30 mouse cellular contexts compared by ENCODE assay signal in genomic region chr9:35544666-35545065, GRCm38 (mm10). TPM values are rescaled to one million over a fixed set of nuclear protein-coding genes. Genes with fewer than 3 reads are reported as not detected.
DNase-seq lines count a peak whose midpoint lies in the region; ATAC-seq and TF ChIP-seq lines count a peak whose summit lies in the region.
"Had no signal": no experiment of that assay in that cellular context is flagged by ENCODE, and none has a peak within 500 bp of the region (broad histone marks: within the 10 kb centered on the region; RNA-seq: fewer than 3 reads in every experiment).

No protein-coding gene starts in this region.

- H3K79me2 ChIP-seq in liver, adult 2 months (ENCODE audit: control insufficient read depth, insufficient read depth, low read length), result no peaks in the 10 kb centered on the region

- no peak overlapping the region for H3K4me2 ChIP-seq in intestine, embryonic 14.5 days (ENCODE audit: low read length)
- H3K4me2 ChIP-seq in intestine, embryonic 16.5 days (ENCODE audit: low read depth, low read length), result no peak overlapping the region
- H3K4me2 ChIP-seq in liver, embryonic 12.5 days, result no peak overlapping the region
- H3K4me2 ChIP-seq: hindbrain, embryonic 12.5 days; kidney, embryonic 15.5 days; liver, embryonic 11.5 days; midbrain, embryonic 12.5 days had no signal

- no peak overlapping the region for H3K27ac ChIP-seq in intestine, embryonic 14.5 days (ENCODE audit: low read depth)
- H3K27ac ChIP-seq in intestine, embryonic 16.5 days (ENCODE audit: low read length), result no peak overlapping the region
- no peak overlapping the region for H3K27ac ChIP-seq in liver, adult 2 months (replicated peaks; ENCODE audit: insufficient read depth, low read depth, low read length)
- no peak overlapping the region for H3K27ac ChIP-seq in liver, embryonic 12.5 days
- H3K27ac ChIP-seq in limb, embryonic 10.5 days, result no peak overlapping the region
- H3K27ac ChIP-seq: forebrain, embryonic 10.5 days; hindbrain, embryonic 12.5 days; kidney, embryonic 15.5 days; layer of hippocampus, adult 2 months; midbrain, embryonic 12.5 days had no signal

- ATAC-seq in intestine, embryonic 14.5 days (replicated peaks; ENCODE audit: low FRiP score, low TSS enrichment, low read depth), result no peak
- no peak for ATAC-seq in intestine, embryonic 16.5 days
- no peak for ATAC-seq in liver, embryonic 12.5 days
- ATAC-seq: forebrain, embryonic 16.5 days had no signal

- H3K27me3 ChIP-seq in intestine, embryonic 14.5 days (replicated peaks; ENCODE audit: control insufficient read depth, insufficient read depth, low read length), result no peaks in the 10 kb centered on the region
- H3K27me3 ChIP-seq in intestine, embryonic 16.5 days (replicated peaks; ENCODE audit: control insufficient read depth, insufficient read depth, low read length), result no peaks in the 10 kb centered on the region
- no peaks in the 10 kb centered on the region for H3K27me3 ChIP-seq in liver, adult 2 months (ENCODE audit: control insufficient read depth, insufficient read depth, low read length)
- H3K27me3 ChIP-seq in liver, embryonic 12.5 days (replicated peaks), result peaks cover 3% of the 10 kb centered on the region; the same call in 1 of the 2 replicates
- no peaks in the 10 kb centered on the region for H3K27me3 ChIP-seq in limb, embryonic 10.5 days (ENCODE audit: low read depth, poor library complexity, severe bottlenecking)
- H3K27me3 ChIP-seq: kidney, embryonic 15.5 days had no signal

- TF ChIP-seq POLR2A in liver, adult 2 months (IDR thresholded peaks at IDR 0.05; ENCODE audit: extremely low read depth, insufficient read depth, low read length), result no peak

- no peak overlapping the region for H3K9ac ChIP-seq in intestine, embryonic 14.5 days (ENCODE audit: low read length)
- no peak overlapping the region for H3K9ac ChIP-seq in intestine, embryonic 16.5 days (ENCODE audit: low read depth, low read length)
- no peak overlapping the region for H3K9ac ChIP-seq in liver, adult 2 months (ENCODE audit: low read depth, low read length)
- H3K9ac ChIP-seq in liver, embryonic 12.5 days, result no peak overlapping the region
- H3K9ac ChIP-seq: hindbrain, embryonic 12.5 days; kidney, embryonic 15.5 days; midbrain, embryonic 12.5 days had no signal

- intact Hi-C loops in gastrocnemius, postnatal 14 days (cut with DNase I; ENCODE audit: low total_unique reads), result no loop called here

- WGBS in intestine, embryonic 14.5 days, result 76% methylated on average over 2 of the region's 2 CpGs
- WGBS in intestine, embryonic 16.5 days, result 69% methylated on average over 2 of the region's 2 CpGs
- WGBS in liver, adult 2 months, result 19% methylated on average over 2 of the region's 2 CpGs
- 62% methylated on average over 2 of the region's 2 CpGs for WGBS in liver, embryonic 12.5 days (ENCODE audit: insufficient replicate concordance)
- 71% methylated on average over 2 of the region's 2 CpGs for WGBS in limb, embryonic 10.5 days

- H3K4me3 ChIP-seq in intestine, embryonic 14.5 days (ENCODE audit: low read depth, low read length), result no peak overlapping the region
- H3K4me3 ChIP-seq in intestine, embryonic 16.5 days (ENCODE audit: low read length), result no peak overlapping the region
- no peak overlapping the region for H3K4me3 ChIP-seq in liver, adult 2 months (ENCODE audit: insufficient read depth, low read depth, low read length)
- H3K4me3 ChIP-seq in liver, embryonic 12.5 days, result no peak overlapping the region
- H3K4me3 ChIP-seq in limb, embryonic 10.5 days, result no peak overlapping the region
- H3K4me3 ChIP-seq: forebrain, embryonic 10.5 days; hindbrain, embryonic 12.5 days; kidney, embryonic 15.5 days; layer of hippocampus, adult 2 months; midbrain, embryonic 12.5 days had no signal

- no peak for TF ChIP-seq CTCF in liver, adult 2 months (IDR thresholded peaks at IDR 0.05; ENCODE audit: low read depth, low read length)

- no peaks in the 10 kb centered on the region for H3K4me1 ChIP-seq in intestine, embryonic 14.5 days (replicated peaks; ENCODE audit: control insufficient read depth, insufficient read depth, low read length)
- H3K4me1 ChIP-seq in intestine, embryonic 16.5 days (ENCODE audit: control insufficient read depth, insufficient read depth, low read length), result no peaks in the 10 kb centered on the region
- no peaks in the 10 kb centered on the region for H3K4me1 ChIP-seq in liver, adult 2 months (ENCODE audit: control insufficient read depth, insufficient read depth, low read length)
- H3K4me1 ChIP-seq in liver, embryonic 12.5 days, result peaks cover 4% of the 10 kb centered on the region
- H3K4me1 ChIP-seq in limb, embryonic 10.5 days, result no peaks in the 10 kb centered on the region; the same call in 1 of the 2 replicates
- H3K4me1 ChIP-seq: forebrain, embryonic 10.5 days; hindbrain, embryonic 12.5 days; kidney, embryonic 15.5 days; midbrain, embryonic 12.5 days had no signal

- DNase-seq in gastrocnemius, postnatal 14 days, result peak; percentile 36
- DNase-seq in gastrocnemius, postnatal 4 days (ENCODE audit: low spot score in 2 of 2), result no peak
- peak; percentile 35 for DNase-seq in intestine, embryonic 14.5 days (ENCODE audit: low spot score)
- DNase-seq in liver, adult 2 months (ENCODE audit: extremely low read depth, low read depth, low spot score), result peak; percentile 53
- DNase-seq in limb, embryonic 10.5 days (ENCODE audit: low spot score), result no peak
- DNase-seq: cerebellum, adult 11-12 months; cerebellum, postnatal 14 days; lung, adult 18-20 months; retina, postnatal 1 day; right cerebral cortex, postnatal 25 days had no signal

- H3K9me3 ChIP-seq in intestine, embryonic 14.5 days (ENCODE audit: control insufficient read depth, low read length), result no peaks in the 10 kb centered on the region
- H3K9me3 ChIP-seq in intestine, embryonic 16.5 days (ENCODE audit: control insufficient read depth, low read length), result no peaks in the 10 kb centered on the region
- no peaks in the 10 kb centered on the region for H3K9me3 ChIP-seq in liver, embryonic 12.5 days (replicated peaks)
- no peaks in the 10 kb centered on the region for H3K9me3 ChIP-seq in limb, embryonic 10.5 days (replicated peaks)
- H3K9me3 ChIP-seq: forebrain, embryonic 10.5 days; hindbrain, embryonic 12.5 days; kidney, embryonic 15.5 days; midbrain, embryonic 12.5 days had no signal

- no peaks in the 10 kb centered on the region for H3K36me3 ChIP-seq in intestine, embryonic 14.5 days (ENCODE audit: control insufficient read depth, insufficient read depth, low read length)
- H3K36me3 ChIP-seq in intestine, embryonic 16.5 days (ENCODE audit: control insufficient read depth, insufficient read depth, low read length), result no peaks in the 10 kb centered on the region
- H3K36me3 ChIP-seq in liver, adult 2 months (ENCODE audit: control insufficient read depth, insufficient read depth, low read length), result no peaks in the 10 kb centered on the region
- H3K36me3 ChIP-seq in liver, embryonic 12.5 days, result no peaks in the 10 kb centered on the region
- no peaks in the 10 kb centered on the region for H3K36me3 ChIP-seq in limb, embryonic 10.5 days
- H3K36me3 ChIP-seq: forebrain, embryonic 10.5 days; kidney, embryonic 15.5 days had no signal

RNA-seq across cellular contexts. Expression of gene Ddx25, which starts 13.7 kb away (rescaled TPM):
- under 1 TPM in 1 of 2 experiments, not detected in 1; 0.06 TPM for total RNA-seq in gastrocnemius, postnatal 14 days (2021)
- total RNA-seq in gastrocnemius, postnatal 4 days (2021), result under 1 TPM; 0.10 to 0.15 TPM
- polyA plus RNA-seq in intestine, embryonic 14.5 days (2014; fragmentation: Nextera tagmentation; extraction: Ambion mirVana), result 2.1 and 3.1 TPM in 2 replicates
- polyA plus RNA-seq in intestine, embryonic 16.5 days (2015; fragmentation: Nextera tagmentation; extraction: Ambion mirVana), result 1.1 and 1.2 TPM in 2 replicates
- total RNA-seq in liver, adult 2 months (2014; rRNA removed), result under 0.01 TPM in 1 of 2 replicates, not detected in the other
- polyA plus RNA-seq in liver, adult 2 months (2012; rRNA removed), result 0.01 and 0.05 TPM in 2 replicates
- 0.65 and 0.67 TPM in 2 replicates for polyA plus RNA-seq in liver, embryonic 12.5 days (2016; fragmentation: Nextera tagmentation; extraction: Ambion mirVana)
- polyA plus RNA-seq in limb, embryonic 10.5 days (2016; fragmentation: Nextera tagmentation; extraction: Ambion mirVana), result 4.9 and 6.0 TPM in 2 replicates
- total RNA-seq: granulocyte monocyte progenitor cell, adult 5-6 weeks had no signal
- polyA plus RNA-seq: urinary bladder, adult 2 months had no signal

RNA-seq across cellular contexts. Expression of gene Pus3, which starts 13.7 kb away (rescaled TPM):
- 10 to 100 TPM in 1 of 2 experiments, 1 to 10 TPM in 1; 8.7 to 10.6 TPM for total RNA-seq in gastrocnemius, postnatal 14 days (2021)
- 10 to 100 TPM in 1 of 2 experiments, 1 to 10 TPM in 1; 9.0 to 11.8 TPM for total RNA-seq in gastrocnemius, postnatal 4 days (2021)
- polyA plus RNA-seq in intestine, embryonic 14.5 days (2014; fragmentation: Nextera tagmentation; extraction: Ambion mirVana), result 21.7 and 23.9 TPM in 2 replicates
- 15.0 and 16.5 TPM in 2 replicates for polyA plus RNA-seq in intestine, embryonic 16.5 days (2015; fragmentation: Nextera tagmentation; extraction: Ambion mirVana)
- total RNA-seq in liver, adult 2 months (2014; rRNA removed), result 5.3 and 6.0 TPM in 2 replicates
- 0.96 and 1.3 TPM in 2 replicates for polyA plus RNA-seq in liver, adult 2 months (2012; rRNA removed)
- polyA plus RNA-seq in liver, embryonic 12.5 days (2016; fragmentation: Nextera tagmentation; extraction: Ambion mirVana), result 11.7 and 12.9 TPM in 2 replicates
- polyA plus RNA-seq in limb, embryonic 10.5 days (2016; fragmentation: Nextera tagmentation; extraction: Ambion mirVana), result 21.2 and 22.3 TPM in 2 replicates

RNA-seq across cellular contexts. Expression of gene Pate2, which starts 25.4 kb away (rescaled TPM):
- total RNA-seq in gastrocnemius, postnatal 14 days (2021), result under 1 TPM in 1 of 2 experiments, not detected in 1; 0.09 TPM
- under 1 TPM; 0.21 to 0.42 TPM for total RNA-seq in gastrocnemius, postnatal 4 days (2021)
- polyA plus RNA-seq in intestine, embryonic 14.5 days (2014; fragmentation: Nextera tagmentation; extraction: Ambion mirVana), result 0.31 and 0.43 TPM in 2 replicates
- 0.38 and 0.66 TPM in 2 replicates for polyA plus RNA-seq in intestine, embryonic 16.5 days (2015; fragmentation: Nextera tagmentation; extraction: Ambion mirVana)
- total RNA-seq in liver, adult 2 months (2014; rRNA removed), result not detected in 2 replicates
- 0.06 TPM in 1 of 2 replicates, not detected in the other for polyA plus RNA-seq in liver, adult 2 months (2012; rRNA removed)
- 0.32 and 0.47 TPM in 2 replicates for polyA plus RNA-seq in liver, embryonic 12.5 days (2016; fragmentation: Nextera tagmentation; extraction: Ambion mirVana)
- polyA plus RNA-seq in limb, embryonic 10.5 days (2016; fragmentation: Nextera tagmentation; extraction: Ambion mirVana), result 1.2 and 1.4 TPM in 2 replicates
- total RNA-seq: granulocyte monocyte progenitor cell, adult 5-6 weeks had no signal

RNA-seq across cellular contexts. Expression of gene Hyls1, which starts 25.5 kb away (rescaled TPM):
- 1 to 10 TPM; 1.1 to 1.5 TPM for total RNA-seq in gastrocnemius, postnatal 14 days (2021)
- total RNA-seq in gastrocnemius, postnatal 4 days (2021), result 1 to 10 TPM; 3.0 to 4.1 TPM
- polyA plus RNA-seq in intestine, embryonic 14.5 days (2014; fragmentation: Nextera tagmentation; extraction: Ambion mirVana), result 14.4 and 14.6 TPM in 2 replicates
- 10.8 TPM in 2 replicates for polyA plus RNA-seq in intestine, embryonic 16.5 days (2015; fragmentation: Nextera tagmentation; extraction: Ambion mirVana)
- 1.4 and 1.9 TPM in 2 replicates for total RNA-seq in liver, adult 2 months (2014; rRNA removed)
- 0.36 and 0.50 TPM in 2 replicates for polyA plus RNA-seq in liver, adult 2 months (2012; rRNA removed)
- polyA plus RNA-seq in liver, embryonic 12.5 days (2016; fragmentation: Nextera tagmentation; extraction: Ambion mirVana), result 9.4 and 10.8 TPM in 2 replicates
- 19.5 and 22.4 TPM in 2 replicates for polyA plus RNA-seq in limb, embryonic 10.5 days (2016; fragmentation: Nextera tagmentation; extraction: Ambion mirVana)

RNA-seq across cellular contexts. Expression of gene Gm1113, which starts 26.6 kb away (rescaled TPM):
- total RNA-seq in gastrocnemius, postnatal 14 days (2021), result not detected
- not detected for total RNA-seq in gastrocnemius, postnatal 4 days (2021)
- not detected in 2 replicates for polyA plus RNA-seq in intestine, embryonic 14.5 days (2014; fragmentation: Nextera tagmentation; extraction: Ambion mirVana)
- not detected in 2 replicates for polyA plus RNA-seq in intestine, embryonic 16.5 days (2015; fragmentation: Nextera tagmentation; extraction: Ambion mirVana)
- total RNA-seq in liver, adult 2 months (2014; rRNA removed), result not detected in 2 replicates
- polyA plus RNA-seq in liver, adult 2 months (2012; rRNA removed), result not detected in 2 replicates
- not detected in 2 replicates for polyA plus RNA-seq in liver, embryonic 12.5 days (2016; fragmentation: Nextera tagmentation; extraction: Ambion mirVana)
- not detected in 2 replicates for polyA plus RNA-seq in limb, embryonic 10.5 days (2016; fragmentation: Nextera tagmentation; extraction: Ambion mirVana)
- total RNA-seq: adrenal gland, adult 18-20 months; ES-E14; granulocyte monocyte progenitor cell, adult 5-6 weeks; layer of hippocampus, adult 2 months; layer of hippocampus, postnatal 25 days; megakaryocyte, adult 5-6 weeks had no signal
- polyA plus RNA-seq: embryonic facial prominence, embryonic 11.5 days; forebrain, embryonic 10.5 days; forebrain, embryonic 16.5 days; heart, embryonic 14.5 days; hindbrain, embryonic 12.5 days; kidney, embryonic 15.5 days; limb, embryonic 11.5 days; liver, embryonic 11.5 days; midbrain, embryonic 12.5 days; spleen, adult 2 months; testis, adult 2 months; urinary bladder, adult 2 months had no signal

Comparison
In these comparisons a context has a peak if more than half of its experiments do, and no peak if none do; other contexts are left out.
1. DNase-seq: peak in gastrocnemius, postnatal 14 days (single experiment), intestine, embryonic 14.5 days (single experiment) and liver, adult 2 months (single experiment); none in gastrocnemius, postnatal 4 days (0 of 2) and limb, embryonic 10.5 days (single experiment).